Mouse (Mus musculus): ENCODE data around the gene Scgb2b3.

Gene Scgb2b3

GRCm38 (mm10) chr7:31362022-31362560, at the start of gene Scgb2b3:
Scgb2b3 (minus strand) TSS chr7:31362072.
- no peak for DNase-seq

DNA sequence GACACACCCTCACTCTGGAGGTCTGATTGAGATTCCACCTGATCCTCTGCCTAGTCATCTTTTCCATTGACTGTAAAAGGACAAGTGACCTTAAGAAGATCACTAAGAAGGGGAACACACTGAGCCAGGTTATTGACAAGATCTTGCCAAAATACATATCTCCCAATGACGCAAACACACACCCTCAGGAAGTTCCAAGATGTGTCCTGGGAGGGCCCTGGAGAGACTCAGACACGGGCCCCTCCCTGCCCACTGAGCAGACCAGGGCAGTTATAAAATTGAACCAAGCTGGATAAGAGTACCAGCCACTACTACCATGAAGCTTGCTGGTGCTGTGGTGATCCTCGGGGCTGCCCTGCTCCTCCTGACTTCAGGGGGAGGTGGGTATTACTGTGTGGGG, 13.4 kb upstream of the Scgb2b3 start, which contains the start of gene Scgb1b3:
Gene Scgb1b3, plus strand, starts transcription at position 301 of the 400 bp plus-strand sequence.
- DNase-seq, result no peak

All from kidney, adult 8-10 months (tissue).